Mouse (Mus musculus) granulocyte monocyte progenitor cell, adult 5-6 weeks (primary cell): Measurements from ENCODE around the gene Sstr3. TPM values are rescaled to one million over a fixed set of nuclear protein-coding genes. Genes with fewer than 3 reads are reported as not detected.

Experiments
- ATAC-seq: replicated peaks from 2 replicates; pipeline ENCODE4 v1.8.0; 2016; ENCODE audit warnings: mild to moderate bottlenecking, moderate TSS enrichment, inconsistent platforms; ENCODE audit not compliant: poor library complexity, severe bottlenecking
- total RNA-seq, 2 experiments: library from RNA; stranded (forward) in 1 of 2; stranded (reverse) in 1 of 2; fragments of 200-712, 200-1000 nt in 1 of 2; fragments of >200 nt in 1 of 2; fragmentation: Nextera tagmentation in 1 of 2; gene quantifications; 2 replicates each; pipeline ENCODE4 v1.2.3; 2014 to 2017

Gene Sstr3
- total RNA-seq (2014; fragmentation: Nextera tagmentation) (not detected in 2 replicates), total RNA-seq (2017) (not detected in 2 replicates)

GRCm38 (mm10) chr15:78544561-78545001, at the start of gene Sstr3:
Gene Sstr3, minus strand, starts transcription at chr15:78544685.
- peak; percentile 48 for ATAC-seq

DNA sequence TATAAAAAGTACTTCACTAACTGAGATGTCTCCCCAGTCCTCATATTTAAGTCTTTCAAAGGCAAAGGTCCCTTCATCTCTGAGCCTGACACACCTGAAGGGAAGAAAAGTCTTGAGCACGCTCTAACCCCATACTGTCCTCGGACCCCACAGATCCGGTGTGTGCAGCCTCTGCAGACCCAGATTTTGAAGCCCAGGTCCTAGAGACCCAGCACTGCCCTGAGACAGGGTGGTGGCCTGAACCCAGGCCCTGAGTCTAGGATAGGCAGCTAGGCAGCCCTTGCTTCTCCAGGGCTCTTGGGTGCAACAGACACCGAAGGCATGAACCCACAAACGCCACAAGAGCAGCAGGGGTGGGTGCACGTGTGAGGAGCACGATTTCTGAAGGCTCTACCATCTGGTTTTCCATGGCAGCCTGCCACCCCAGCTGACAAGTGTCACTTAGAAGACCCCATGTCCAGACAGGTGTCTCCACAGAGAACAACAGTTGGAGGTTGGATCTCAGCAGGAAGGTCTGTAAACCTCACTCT, 49.5 kb upstream of the Sstr3 start:
- ATAC-seq = no peak

- no peak for ATAC-seq
Measured at GRCm38 (mm10) chr15:78592452-78592968, 48.0 kb upstream of the Sstr3 start.

DNA sequence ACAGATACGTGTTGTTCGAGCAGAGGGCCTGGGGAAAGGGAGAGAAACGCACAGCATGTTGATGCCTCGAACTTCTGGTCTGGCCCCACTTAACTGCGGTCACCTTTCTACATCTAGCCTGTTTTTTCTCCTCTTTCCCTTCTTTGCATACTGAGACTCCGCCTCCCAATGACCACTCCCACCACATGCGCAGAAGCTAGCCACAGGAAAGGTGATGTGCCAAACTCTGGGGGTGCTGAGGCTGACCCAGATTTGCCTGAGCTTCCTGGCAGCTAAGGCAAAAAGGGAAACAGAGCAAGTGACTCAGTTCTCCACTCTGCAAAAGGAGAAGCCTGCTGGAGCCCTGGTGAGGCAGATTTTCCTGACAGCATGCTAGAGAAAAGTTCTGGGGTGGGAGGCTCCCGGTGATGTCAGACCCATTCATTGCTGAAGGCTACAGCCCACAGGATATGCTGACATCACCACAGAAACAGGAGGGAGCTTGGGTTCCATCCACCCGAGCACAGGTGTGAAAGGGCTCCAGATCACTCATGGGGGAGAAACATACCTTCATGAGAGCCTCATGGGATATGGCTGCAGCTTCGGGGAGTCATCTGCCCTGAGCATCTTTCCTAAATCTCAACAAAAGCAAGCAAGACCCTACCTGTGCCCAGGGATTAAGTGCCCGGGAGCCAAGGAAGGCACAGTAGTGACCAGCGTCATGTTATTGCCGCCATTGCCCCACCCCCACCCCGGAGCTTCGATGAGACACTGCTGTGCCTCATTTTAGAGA, 47.4 kb upstream of the Sstr3 start:
- peak; percentile 58 for ATAC-seq

- ATAC-seq = no peak
Measured at GRCm38 (mm10) chr15:78590785-78591184, 46.3 kb upstream of the Sstr3 start.

DNA sequence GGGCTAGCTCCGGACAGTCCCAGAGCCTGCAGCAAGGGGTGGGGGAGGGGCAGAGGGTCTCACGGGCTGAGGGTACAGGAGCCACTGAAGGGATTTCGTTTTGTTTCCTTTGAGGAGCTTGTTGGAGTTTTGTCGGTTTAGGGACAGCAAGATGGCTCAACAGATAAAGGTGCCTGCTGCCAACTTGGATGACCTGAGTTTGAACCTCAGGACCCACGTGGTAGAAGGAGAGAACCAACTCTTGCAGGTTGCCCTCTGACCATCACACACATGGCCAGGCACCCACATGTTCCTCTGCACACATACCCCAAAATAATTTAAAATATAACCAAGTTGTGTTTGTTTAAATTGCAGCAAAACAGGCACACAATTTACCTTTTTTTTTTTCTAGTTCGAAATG, 45.5 kb upstream of the Sstr3 start:
- ATAC-seq = no peak

DNA sequence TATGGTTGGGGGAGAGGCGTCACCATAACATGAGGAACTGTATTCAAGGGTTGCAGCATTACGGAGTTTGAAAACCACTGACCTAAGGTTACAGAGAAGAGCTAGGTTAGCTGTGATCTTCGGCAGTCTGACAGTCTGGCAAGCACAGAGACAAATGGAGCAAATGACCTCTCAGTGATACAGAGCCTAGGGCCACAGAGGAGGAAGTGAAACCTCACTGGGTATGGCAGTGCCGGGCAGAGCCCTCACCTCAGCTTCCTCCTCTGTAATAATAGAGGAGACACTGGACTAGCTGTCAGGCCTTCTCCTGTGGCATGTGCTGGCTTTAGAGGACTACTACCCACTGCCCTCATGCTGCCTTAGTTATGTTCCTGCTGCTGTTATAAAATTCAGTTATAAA, 44.4 kb upstream of the Sstr3 start:
- ATAC-seq = peak; percentile 86

- ATAC-seq = no peak
Measured at GRCm38 (mm10) chr15:78588049-78588448, 43.6 kb upstream of the Sstr3 start.

- ATAC-seq = peak; percentile 43
Measured at GRCm38 (mm10) chr15:78587050-78587994, 42.8 kb upstream of the Sstr3 start.

DNA sequence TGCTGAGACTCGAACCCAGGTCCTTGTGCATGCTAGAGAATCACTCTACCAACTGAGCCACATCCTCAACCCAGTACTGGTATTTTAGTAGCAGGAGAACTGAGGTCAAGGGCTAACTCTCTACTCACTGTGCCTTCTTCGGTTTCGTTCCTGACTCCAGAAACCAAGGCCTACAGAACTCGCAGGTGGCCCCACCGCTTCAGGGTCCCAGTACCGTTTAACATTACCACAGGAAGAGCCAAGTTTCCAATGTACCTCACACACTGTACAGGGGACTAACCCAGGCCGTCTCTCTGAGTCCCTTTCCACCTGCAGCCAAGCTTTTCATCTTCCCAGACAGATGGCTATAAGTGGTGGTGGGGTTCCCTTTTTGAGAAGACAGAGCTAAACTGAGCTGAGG, 40.9 kb upstream of the Sstr3 start:
- no peak for ATAC-seq

GRCm38 (mm10) chr15:78583352-78583751, 38.9 kb upstream of the Sstr3 start:
- no peak for ATAC-seq

DNA sequence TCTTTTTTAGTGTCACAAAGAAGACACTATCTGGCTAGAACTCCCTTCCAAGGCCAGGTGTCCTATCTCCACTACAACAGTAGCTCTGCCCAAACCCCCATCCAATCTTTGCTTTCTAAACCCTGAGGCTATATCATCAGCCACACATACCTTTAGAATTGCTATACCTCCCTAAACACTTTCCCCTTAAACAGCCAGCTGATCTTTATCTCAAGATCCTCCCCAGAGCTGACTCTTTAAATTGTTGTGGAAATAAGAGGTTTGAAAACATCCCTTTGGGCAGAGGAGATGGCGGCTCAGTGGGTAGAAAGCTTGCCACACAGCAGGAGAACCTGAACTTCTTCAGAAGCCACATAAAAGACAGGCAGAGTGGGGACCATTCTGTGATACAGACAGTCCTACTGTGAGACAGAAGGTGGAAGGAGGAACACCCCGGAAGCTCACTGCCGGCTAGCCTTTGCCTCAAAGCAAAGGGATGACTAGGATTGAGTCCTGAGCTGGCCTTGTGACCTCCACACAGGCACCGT, 31.9 kb upstream of the Sstr3 start:
- no peak for ATAC-seq

DNA sequence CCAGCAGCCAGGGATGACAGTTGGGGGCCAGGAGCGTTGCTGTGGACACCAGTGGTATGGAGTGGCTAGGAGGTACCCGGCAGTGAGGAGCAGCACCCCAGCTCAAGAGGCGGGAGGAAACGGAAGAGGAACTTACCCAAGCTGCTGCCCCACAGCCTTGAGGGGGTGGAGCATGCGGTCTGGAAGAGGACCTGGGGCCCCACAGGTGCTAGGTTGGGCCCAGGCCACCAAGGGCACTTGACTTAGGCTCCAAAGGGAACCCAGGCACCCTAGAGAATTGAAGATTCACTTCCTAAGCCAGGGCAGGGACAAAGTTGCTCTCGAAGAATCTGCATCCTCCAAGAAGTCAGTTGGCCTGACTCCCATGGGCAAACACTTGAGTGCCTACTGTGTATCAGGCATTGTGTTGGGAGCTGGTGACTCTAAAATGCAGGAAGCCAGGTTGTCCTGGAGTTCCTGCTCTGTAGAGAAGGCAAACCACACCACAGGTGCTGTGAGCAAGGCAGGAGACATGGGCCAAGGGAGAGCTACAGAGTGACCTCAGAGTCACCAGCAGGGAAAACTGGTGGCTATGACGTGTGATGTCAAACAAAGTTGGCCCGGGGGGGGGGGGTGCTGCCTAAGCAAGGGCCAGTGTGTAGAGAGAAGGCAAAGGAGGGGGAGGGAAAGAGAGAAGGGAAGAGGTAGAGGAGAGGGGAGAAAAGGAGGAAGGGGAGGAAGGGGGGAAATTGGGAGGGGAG, 28.3 kb upstream of the Sstr3 start, which contains the start of gene Rac2:
Gene Rac2 (minus strand): TSS at position 126 of the 740 bp plus-strand sequence.
- ATAC-seq = peak; percentile 85

- no peak for ATAC-seq
Measured at GRCm38 (mm10) chr15:78572270-78572600, 27.8 kb upstream of the Sstr3 start.

GRCm38 (mm10) chr15:78571554-78572269, 27.2 kb upstream of the Sstr3 start:
- peak; percentile 61 for ATAC-seq

- ATAC-seq = no peak
Measured at GRCm38 (mm10) chr15:78570170-78570569, 25.7 kb upstream of the Sstr3 start.

- no peak for ATAC-seq
Measured at GRCm38 (mm10) chr15:78567608-78568120, 23.2 kb upstream of the Sstr3 start.

DNA sequence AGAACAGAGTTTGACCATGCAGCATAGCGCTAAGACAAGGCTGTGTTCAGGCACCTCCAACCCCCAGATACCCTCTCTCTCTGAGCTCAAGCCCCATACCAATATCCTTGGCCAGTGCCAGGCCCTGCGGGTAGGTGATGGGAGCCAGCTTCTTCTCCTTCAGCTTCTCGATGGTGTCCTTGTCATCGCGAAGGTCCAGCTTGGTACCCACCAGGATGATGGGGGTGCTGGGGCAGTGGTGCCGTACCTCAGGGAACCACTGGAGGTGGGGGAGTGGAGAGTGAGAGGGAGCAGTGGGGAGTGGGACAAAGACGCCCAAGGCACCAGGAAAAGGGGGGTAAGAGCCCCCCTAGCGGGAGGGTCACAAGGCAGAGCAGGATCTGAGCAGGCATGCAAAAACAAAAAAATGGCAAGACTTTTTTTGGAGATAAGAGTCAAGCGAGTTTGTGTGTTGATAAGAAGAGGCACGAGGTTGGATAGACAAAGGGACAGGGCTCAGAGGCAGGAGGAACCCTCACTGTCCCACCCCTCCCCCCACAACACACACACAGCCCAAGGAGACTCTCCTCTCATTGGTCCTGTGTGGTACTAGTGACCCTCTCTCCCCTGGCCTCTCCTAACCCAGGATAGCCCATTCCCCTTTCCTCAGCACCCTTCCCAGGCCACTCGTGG, 20.4 kb upstream of the Sstr3 start:
- no peak for ATAC-seq
